8 mouse cellular contexts compared by ENCODE assay signal in genomic region chr6:67228459-67229107, GRCm38 (mm10). TPM values are rescaled to one million over a fixed set of nuclear protein-coding genes. Genes with fewer than 3 reads are reported as not detected.
DNase-seq lines count a peak whose midpoint lies in the region; ATAC-seq and TF ChIP-seq lines count a peak whose summit lies in the region.

No protein-coding gene starts in this region.

- peak; percentile 9 for DNase-seq in adrenal gland, postnatal 10 days
- no peak for DNase-seq in adrenal gland, postnatal 36 days
- peak; percentile 74 to 81 for DNase-seq in cerebellum, postnatal 10 days
- DNase-seq in gastrocnemius, postnatal 10 days: peak; percentile 17
- peak; percentile 64 for DNase-seq in intestine, embryonic 14.5 days (ENCODE audit: low spot score)
- DNase-seq in lung, postnatal 0 days (ENCODE audit: low spot score): peak; percentile 12
- no peak for DNase-seq in ovary, adult 18-20 months (ENCODE audit: low spot score)

- no peak for TF ChIP-seq CTCF in lung, postnatal 0 days (IDR thresholded peaks at IDR 0.05)
- no peak for TF ChIP-seq CTCF in small intestine, adult 2 months (IDR thresholded peaks at IDR 0.05; ENCODE audit: extremely low read depth, insufficient read length, insufficient replicate concordance, low read depth, low read length)

- TF ChIP-seq EP300 in lung, postnatal 0 days (IDR thresholded peaks at IDR 0.05): no peak

- H3K4me2 ChIP-seq in intestine, embryonic 14.5 days (ENCODE audit: low read length): peak overlapping the region; percentile 52
- H3K4me2 ChIP-seq in lung, postnatal 0 days (replicated peaks; ENCODE audit: low read depth, low read length): peak overlapping the region; percentile 42

- no peaks in the 10 kb centered on the region for H3K36me3 ChIP-seq in intestine, embryonic 14.5 days (ENCODE audit: control insufficient read depth, insufficient read depth, low read length)
- no peaks in the 10 kb centered on the region for H3K36me3 ChIP-seq in lung, postnatal 0 days (ENCODE audit: insufficient read depth, low read length)
- no peaks in the 10 kb centered on the region for H3K36me3 ChIP-seq in small intestine, adult 2 months (ENCODE audit: control insufficient read depth, insufficient read depth, low read length)

- H3K4me1 ChIP-seq in intestine, embryonic 14.5 days (replicated peaks; ENCODE audit: control insufficient read depth, insufficient read depth, low read length): peaks cover 11% of the 10 kb centered on the region; the same call in 1 of the 2 replicates
- 0 out of 2 replicates have a peak, but pooled peaks cover 3% of the 10 kb centered on the region for H3K4me1 ChIP-seq in lung, postnatal 0 days (ENCODE audit: insufficient read depth, low read depth, low read length)
- 0 out of 2 replicates have a peak, but pooled peaks cover 3% of the 10 kb centered on the region for H3K4me1 ChIP-seq in small intestine, adult 2 months (ENCODE audit: control insufficient read depth, insufficient read depth, insufficient read length, low read length)

- H3K4me3 ChIP-seq in intestine, embryonic 14.5 days (ENCODE audit: low read depth, low read length): peak overlapping the region; percentile 16
- no peak overlapping the region; the same call in 1 of the 2 replicates for H3K4me3 ChIP-seq in lung, postnatal 0 days (ENCODE audit: low read depth, low read length)
- H3K4me3 ChIP-seq in small intestine, adult 2 months (ENCODE audit: low read depth, low read length): peak overlapping the region; percentile 37; the same call in 1 of the 2 replicates

- TF ChIP-seq POLR2A in small intestine, adult 2 months (IDR thresholded peaks at IDR 0.05; ENCODE audit: low read depth, low read length): no peak

- no peaks in the 10 kb centered on the region for H3K27me3 ChIP-seq in intestine, embryonic 14.5 days (replicated peaks; ENCODE audit: control insufficient read depth, insufficient read depth, low read length)
- no peaks in the 10 kb centered on the region for H3K27me3 ChIP-seq in lung, postnatal 0 days (replicated peaks; ENCODE audit: insufficient read depth, low read length)
- H3K27me3 ChIP-seq in small intestine, adult 2 months (ENCODE audit: control insufficient read depth, insufficient read depth, low read length): 0 out of 2 replicates have a peak, but pooled peaks cover 5% of the 10 kb centered on the region

- WGBS in intestine, embryonic 14.5 days: 8% methylated on average over 18 of the region's 18 CpGs
- 12% methylated on average over 18 of the region's 18 CpGs for WGBS in lung, postnatal 0 days
- WGBS in small intestine, adult 2 months: 25% methylated on average over 18 of the region's 18 CpGs

- H3K27ac ChIP-seq in intestine, embryonic 14.5 days (ENCODE audit: low read depth): no peak overlapping the region
- H3K27ac ChIP-seq in lung, postnatal 0 days (ENCODE audit: low read length): no peak overlapping the region
- no peak overlapping the region for H3K27ac ChIP-seq in small intestine, adult 2 months (ENCODE audit: insufficient read depth, low read depth, low read length)

- H3K9me3 ChIP-seq in intestine, embryonic 14.5 days (ENCODE audit: control insufficient read depth, low read length): no peaks in the 10 kb centered on the region
- H3K9me3 ChIP-seq in lung, postnatal 0 days (ENCODE audit: low read length): no peaks in the 10 kb centered on the region

- no peak overlapping the region for H3K9ac ChIP-seq in intestine, embryonic 14.5 days (ENCODE audit: low read length)
- 0 out of 2 replicates have a peak overlapping the region, but pooled peaks have one; percentile 1 for H3K9ac ChIP-seq in lung, postnatal 0 days (replicated peaks; ENCODE audit: low read depth)

- 0 out of 2 replicates have a peak, but pooled peaks have one; percentile 50 for ATAC-seq in intestine, embryonic 14.5 days (replicated peaks; ENCODE audit: low FRiP score, low TSS enrichment, low read depth)
- ATAC-seq in lung, postnatal 0 days: no peak

RNA-seq across cellular contexts. Expression of gene Serbp1, which starts 9.4 kb away (rescaled TPM):
- 100 to 1,000 TPM; 321 to 336 TPM for total RNA-seq in adrenal gland, postnatal 10 days (2021)
- 100 to 1,000 TPM; 287 to 329 TPM for total RNA-seq in adrenal gland, postnatal 36 days (2021)
- 100 to 1,000 TPM; 416 to 434 TPM for total RNA-seq in gastrocnemius, postnatal 10 days (2021)
- polyA plus RNA-seq in intestine, embryonic 14.5 days (2014; fragmentation: Nextera tagmentation; extraction: Ambion mirVana): 459 and 472 TPM in 2 replicates
- 175 and 194 TPM in 2 replicates for polyA plus RNA-seq in lung, postnatal 0 days (2015; fragmentation: Nextera tagmentation; extraction: Ambion mirVana)
- polyA plus RNA-seq in small intestine, adult 2 months (2012; rRNA removed): 7.4 and 22.0 TPM in 2 replicates

Comparison
In these comparisons a context has a peak if more than half of its experiments do, and no peak if none do; other contexts are left out.
1. DNase-seq: peak in adrenal gland, postnatal 10 days (single experiment), cerebellum, postnatal 10 days (2 of 2), gastrocnemius, postnatal 10 days (single experiment), intestine, embryonic 14.5 days (single experiment) and lung, postnatal 0 days (single experiment); none in adrenal gland, postnatal 36 days (0 of 2) and ovary, adult 18-20 months (single experiment).